In the genomic region with DNA sequence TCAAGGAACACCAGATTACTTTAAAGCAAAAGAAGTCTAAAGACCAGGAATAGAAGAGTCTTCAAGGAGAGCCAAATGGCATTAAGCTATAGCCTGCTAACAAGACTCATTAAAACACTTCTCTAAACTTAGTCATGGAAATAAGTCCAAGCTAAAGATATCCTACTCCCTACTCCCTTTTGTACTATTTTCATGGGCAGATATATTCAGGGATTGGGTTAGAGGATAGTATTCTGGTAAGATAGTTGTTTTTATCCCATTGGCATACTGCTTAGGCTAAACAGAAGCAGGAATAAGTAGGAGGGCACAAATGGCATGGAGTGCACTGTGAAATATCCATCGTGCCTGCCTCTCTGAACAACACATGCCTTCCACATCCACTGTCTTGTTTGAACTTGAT, we compare ENCODE assay signal across 19 mouse cellular contexts.
"Had no signal": no experiment of that assay in that cellular context is flagged by ENCODE, and none has a peak within 500 bp of the region (broad histone marks: within the 10 kb centered on the region; RNA-seq: fewer than 3 reads in every experiment).

No protein-coding gene starts in this region.

- H3K27ac ChIP-seq: midbrain, embryonic 10.5 days; midbrain, embryonic 12.5 days; neural tube, embryonic 13.5 days; neural tube, embryonic 15.5 days had no signal

- H3K9ac ChIP-seq: liver, postnatal 0 days; lung, embryonic 14.5 days; midbrain, embryonic 12.5 days; neural tube, embryonic 13.5 days; neural tube, embryonic 15.5 days had no signal

- H3K9me3 ChIP-seq: midbrain, embryonic 10.5 days; midbrain, embryonic 12.5 days; neural tube, embryonic 13.5 days; neural tube, embryonic 15.5 days had no signal

- H3K27me3 ChIP-seq: midbrain, embryonic 12.5 days; neural tube, embryonic 13.5 days; neural tube, embryonic 15.5 days had no signal

- H3K4me1 ChIP-seq: midbrain, embryonic 10.5 days; midbrain, embryonic 12.5 days; neural tube, embryonic 13.5 days; neural tube, embryonic 15.5 days had no signal

- DNase-seq: liver, postnatal 0 days; lung, embryonic 14.5 days; lung, postnatal 10 days; lung, postnatal 4 days; midbrain, embryonic 14.5 days; retina, postnatal 1 day; right cerebral cortex, adult 18-20 months; right cerebral cortex, postnatal 25 days; right cerebral cortex, postnatal 4 days; spleen, adult 18-20 months; thymus, adult 2 months; thymus, postnatal 25 days; thymus, postnatal 4 days had no signal

- H3K36me3 ChIP-seq: midbrain, embryonic 10.5 days; midbrain, embryonic 12.5 days; neural tube, embryonic 13.5 days; neural tube, embryonic 15.5 days had no signal

- ATAC-seq: liver, postnatal 0 days; midbrain, embryonic 16.5 days had no signal

- H3K4me2 ChIP-seq: lung, embryonic 14.5 days; midbrain, embryonic 12.5 days; neural tube, embryonic 13.5 days; neural tube, embryonic 15.5 days had no signal

- H3K4me3 ChIP-seq: midbrain, embryonic 10.5 days; midbrain, embryonic 12.5 days; myocyte; neural tube, embryonic 13.5 days; neural tube, embryonic 15.5 days had no signal
